Mouse (Mus musculus) layer of hippocampus, adult 8-10 months (tissue): ENCODE results near the gene Olfr1284. TPM values are rescaled to one million over a fixed set of nuclear protein-coding genes. Genes with fewer than 3 reads are reported as not detected.
"Not testable (repeated sequence)": the region's sequence is repeated elsewhere in the genome, so short reads cannot be mapped to it uniquely, and the experiment has no call there.

Experiments used
- DNase-seq, 2 experiments: peaks; one replicate each; pipeline ENCODE4 v3.0.0; 2022; ENCODE audit warnings: low spot score in 2 of 2
- total RNA-seq, 4 experiments: library from RNA; stranded (reverse); gene quantifications; 2 replicates each; pipeline ENCODE4 v1.2.4; 2022

Gene Olfr1284
- not detected for total RNA-seq

- no peak for DNase-seq
Observed at GRCm38 (mm10) chr2:111375222-111375621, at the start of gene Olfr1284. TSS of gene Olfr1284 (plus strand) at chr2:111375522.

GRCm38 (mm10) chr2:111326220-111326619, 49.1 kb upstream of the Olfr1284 start, which contains the start of gene Olfr1281:
TSS of gene Olfr1281 (plus strand) at chr2:111326520.
- DNase-seq, result no peak

- DNase-seq, result not testable (repeated sequence)
Observed at GRCm38 (mm10) chr2:111333721-111334120, 41.6 kb upstream of the Olfr1284 start.

GRCm38 (mm10) chr2:111335976-111336375, 39.3 kb upstream of the Olfr1284 start, which contains the start of gene Olfr1282:
TSS of gene Olfr1282 (minus strand) at chr2:111336076.
- DNase-seq, result no peak

- no peak for DNase-seq
Observed at GRCm38 (mm10) chr2:111366490-111366889, 8.8 kb upstream of the Olfr1284 start, which contains the start of gene Olfr1283. TSS of gene Olfr1283 (plus strand) at chr2:111366790.

- no peak for DNase-seq
Observed at GRCm38 (mm10) chr2:111422931-111423330, 47.6 kb downstream of the Olfr1284 start, which contains the start of gene Olfr1286. TSS of gene Olfr1286 (minus strand) at chr2:111423115.

Other genes with a start within 250 kb of the Olfr1284 start
- not detected for gene Gm15130, start 222.6 kb upstream of the Olfr1284 start, total RNA-seq
- gene 4930430A15Rik, start 145.9 kb upstream of the Olfr1284 start, total RNA-seq, result not detected
- gene Olfr1275, start 140.2 kb upstream of the Olfr1284 start, total RNA-seq, result not detected
- not detected for gene Olfr1276, start 121.0 kb upstream of the Olfr1284 start, total RNA-seq
- not detected for gene Olfr1277, start 101.4 kb upstream of the Olfr1284 start, total RNA-seq
- not detected for gene Olfr1278, start 85.4 kb upstream of the Olfr1284 start, total RNA-seq
- gene Olfr1279, start 74.9 kb upstream of the Olfr1284 start, total RNA-seq, result not detected
- gene Olfr1280, start 61.5 kb upstream of the Olfr1284 start, total RNA-seq, result not detected
- not detected for gene Olfr1281, start 49.0 kb upstream of the Olfr1284 start, total RNA-seq
- gene Olfr1282, start 39.4 kb upstream of the Olfr1284 start, total RNA-seq, result not detected
- gene Olfr1283, start 8.7 kb upstream of the Olfr1284 start, total RNA-seq, result not detected
- gene Olfr1286, start 47.6 kb downstream of the Olfr1284 start, total RNA-seq, result not detected
- gene Olfr1287, start 73.6 kb downstream of the Olfr1284 start, total RNA-seq, result not detected
- not detected for gene Olfr1288, start 98.6 kb downstream of the Olfr1284 start, total RNA-seq
- gene Olfr1289, start 105.3 kb downstream of the Olfr1284 start, total RNA-seq, result not detected
- not detected for gene Olfr1290, start 118.3 kb downstream of the Olfr1284 start, total RNA-seq
- not detected for gene Olfr1291-ps1, start 121.7 kb downstream of the Olfr1284 start, total RNA-seq
- gene Olfr1293-ps, start 149.7 kb downstream of the Olfr1284 start, total RNA-seq, result not detected
- gene Olfr1294, start 164.8 kb downstream of the Olfr1284 start, total RNA-seq, result not detected
- gene Olfr1295, start 194.2 kb downstream of the Olfr1284 start, total RNA-seq, result not detected